Mouse (Mus musculus) gonadal fat pad, adult 2 months (tissue): ENCODE measurements around the gene Klhl12. TPM values are rescaled to one million over a fixed set of nuclear protein-coding genes. Genes with fewer than 3 reads are reported as not detected.
"Not testable (repeated sequence)": the region's sequence is repeated elsewhere in the genome, so short reads cannot be mapped to it uniquely, and the experiment has no call there.

Experiments
- DNase-seq: peaks from one replicate; pipeline ENCODE4 v3.0.0-alpha.2; 2012; ENCODE audit warnings: low read depth
- polyA plus RNA-seq: library from polyadenylated mRNA; depleted of rRNA; stranded (reverse); fragments of >200 nt; gene quantifications from 2 replicates; pipeline ENCODE4 v1.2.3, GENCODE M21; 2012; rRNA removed

Klhl12 gene
- polyA plus RNA-seq: 9.9 and 13.6 TPM in 2 replicates

- DNase-seq: no peak
Observed at GRCm38 (mm10) chr1:134454904-134455824, at the start of gene Klhl12. Gene Klhl12 (plus strand): TSS chr1:134455531.

DNA sequence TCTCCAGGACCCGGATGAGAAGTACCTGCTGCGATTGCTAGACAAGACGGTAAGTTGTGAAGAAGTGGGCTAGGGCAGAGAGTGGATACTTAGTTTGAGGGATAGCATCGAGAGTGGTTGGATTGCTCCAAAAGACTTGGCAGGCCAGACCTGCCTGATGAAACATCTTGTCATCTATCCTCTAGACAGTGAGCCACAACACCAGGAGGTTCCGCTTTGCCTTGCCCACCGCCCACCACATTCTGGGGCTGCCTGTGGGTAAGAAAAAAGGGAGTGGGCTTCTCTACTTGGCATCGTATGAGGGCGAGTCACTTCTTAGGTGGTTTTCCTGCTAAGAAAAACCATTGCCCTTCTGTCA lies 48.9 kb upstream of the Klhl12 start:
- no peak for DNase-seq

DNA sequence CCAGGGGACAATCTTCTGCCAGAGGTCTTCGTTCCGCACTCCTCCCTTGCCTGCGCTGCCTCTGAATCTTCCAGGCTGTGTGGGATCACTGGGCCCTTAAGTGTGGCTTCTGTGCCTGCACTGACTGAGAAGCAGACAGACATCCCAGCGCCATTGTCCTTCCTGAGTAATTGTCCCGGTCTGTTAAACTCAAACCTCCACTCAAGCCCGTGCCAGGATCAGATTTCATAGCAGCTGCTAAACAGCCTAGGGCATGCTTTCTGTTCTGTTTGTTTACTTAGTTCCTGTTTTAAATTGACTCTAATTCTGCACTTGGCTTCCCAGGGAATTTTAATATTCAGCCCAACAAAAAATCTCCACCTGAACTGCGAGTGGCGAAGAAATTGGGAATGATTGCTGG lies 47.3 kb upstream of the Klhl12 start:
- DNase-seq: no peak

DNA sequence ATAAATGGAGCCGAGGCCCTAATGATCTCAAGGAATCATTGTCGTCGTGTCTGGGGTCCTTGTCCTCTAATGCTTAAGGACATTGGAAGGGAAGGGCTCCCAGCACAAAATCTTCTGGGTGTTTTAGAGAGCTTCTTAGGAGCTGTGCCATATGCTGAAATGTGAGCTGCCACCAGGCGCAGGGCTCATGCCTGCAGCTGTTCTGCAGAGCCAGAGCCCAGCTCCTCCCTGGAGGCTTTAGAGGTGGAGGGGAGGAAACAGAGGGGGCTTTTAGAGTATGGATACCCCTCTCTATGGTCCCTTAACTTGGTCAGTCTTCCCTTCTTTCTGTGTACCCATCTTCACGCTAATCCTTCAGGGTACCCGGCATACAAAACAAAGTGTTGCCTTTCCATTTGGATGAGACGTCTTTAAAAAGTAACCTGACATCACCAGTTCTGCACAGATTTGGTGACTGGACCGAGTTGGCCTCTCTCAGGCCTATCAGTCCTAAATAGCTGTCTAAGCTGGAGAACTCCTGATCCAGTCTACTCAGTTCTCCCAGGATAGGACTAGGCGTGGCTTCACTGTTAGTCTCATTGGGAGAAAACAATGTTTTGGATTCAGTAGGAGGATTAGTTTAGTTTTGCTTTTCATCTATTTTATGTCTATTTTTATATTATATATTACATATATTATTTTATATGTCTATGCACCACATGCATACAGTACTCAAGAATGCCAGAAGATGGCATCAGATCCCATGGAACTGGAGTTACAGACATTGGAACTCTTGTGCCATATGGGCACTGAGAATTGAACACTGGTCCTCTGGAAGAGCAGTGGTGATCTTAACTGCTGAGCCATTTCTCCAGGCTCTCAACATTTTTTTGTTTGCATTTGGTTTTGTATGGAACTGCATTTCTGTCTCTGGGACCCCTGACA lies 43.4 kb upstream of the Klhl12 start:
- no peak for DNase-seq

GRCm38 (mm10) chr1:134414038-134414437 lies 41.3 kb upstream of the Klhl12 start:
- DNase-seq: no peak

GRCm38 (mm10) chr1:134414501-134415167 lies 40.7 kb upstream of the Klhl12 start:
- no peak for DNase-seq

GRCm38 (mm10) chr1:134415168-134415831 lies 40.0 kb upstream of the Klhl12 start, which contains the start of gene Adipor1:
Gene Adipor1 (plus strand): TSS chr1:134415378.
- DNase-seq: no peak

DNA sequence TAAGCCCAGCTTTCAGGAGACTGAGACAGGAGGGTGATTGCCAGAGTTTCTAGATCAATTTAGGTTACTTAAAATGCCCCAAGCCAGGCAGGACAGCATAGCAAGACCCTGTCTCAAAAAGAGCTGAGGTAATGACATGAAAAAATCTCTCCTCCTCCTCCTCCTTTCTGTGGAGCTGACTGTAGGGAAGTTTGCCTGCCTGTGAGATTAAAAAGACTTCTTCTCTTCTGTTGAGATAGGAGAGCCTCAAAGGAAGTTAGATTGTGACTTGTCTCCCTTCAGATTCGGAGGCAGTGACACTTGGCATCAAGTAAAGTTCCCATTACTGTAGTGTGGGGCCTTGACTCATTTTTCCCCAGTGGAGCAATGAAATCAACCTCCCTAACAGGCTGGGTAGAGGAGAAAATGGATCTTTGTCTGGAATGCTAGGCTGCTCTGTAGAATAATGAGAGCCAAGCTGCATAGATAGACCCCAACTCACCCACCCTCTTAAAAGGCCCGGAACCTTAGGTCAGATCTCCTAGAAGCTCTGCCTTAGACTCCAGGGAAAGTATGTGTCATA lies 36.8 kb upstream of the Klhl12 start:
- no peak for DNase-seq

- DNase-seq: no peak
Observed at GRCm38 (mm10) chr1:134419176-134419575, 36.2 kb upstream of the Klhl12 start.

- DNase-seq: no peak
Observed at GRCm38 (mm10) chr1:134419751-134420458, 35.4 kb upstream of the Klhl12 start.

- DNase-seq: no peak
Observed at GRCm38 (mm10) chr1:134423911-134424310, 31.4 kb upstream of the Klhl12 start.

GRCm38 (mm10) chr1:134426289-134426688 lies 29.0 kb upstream of the Klhl12 start:
- no peak for DNase-seq

GRCm38 (mm10) chr1:134433002-134433401 lies 22.3 kb upstream of the Klhl12 start:
- DNase-seq: no peak

GRCm38 (mm10) chr1:134433473-134433872 lies 21.9 kb upstream of the Klhl12 start:
- DNase-seq: no peak

DNA sequence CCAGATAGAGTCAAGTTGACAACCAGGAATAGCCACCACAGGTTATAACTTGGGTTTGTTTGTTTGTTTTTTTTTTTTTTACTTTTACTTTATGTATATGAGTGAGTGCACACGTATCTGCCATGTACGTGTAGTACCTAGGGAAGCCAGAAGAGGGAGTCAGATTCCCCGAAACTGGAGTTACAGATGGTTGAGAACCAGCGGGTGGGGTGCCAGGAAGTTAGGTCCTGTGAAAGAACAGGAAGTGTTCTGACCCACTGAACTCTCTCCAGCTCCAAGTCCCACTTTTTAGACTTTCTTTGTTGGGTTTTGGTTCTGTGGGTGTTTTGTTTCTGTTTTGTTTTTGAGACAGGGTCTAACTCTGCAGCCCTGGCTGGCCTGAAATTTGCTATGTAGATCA lies 19.9 kb upstream of the Klhl12 start:
- no peak for DNase-seq

DNA sequence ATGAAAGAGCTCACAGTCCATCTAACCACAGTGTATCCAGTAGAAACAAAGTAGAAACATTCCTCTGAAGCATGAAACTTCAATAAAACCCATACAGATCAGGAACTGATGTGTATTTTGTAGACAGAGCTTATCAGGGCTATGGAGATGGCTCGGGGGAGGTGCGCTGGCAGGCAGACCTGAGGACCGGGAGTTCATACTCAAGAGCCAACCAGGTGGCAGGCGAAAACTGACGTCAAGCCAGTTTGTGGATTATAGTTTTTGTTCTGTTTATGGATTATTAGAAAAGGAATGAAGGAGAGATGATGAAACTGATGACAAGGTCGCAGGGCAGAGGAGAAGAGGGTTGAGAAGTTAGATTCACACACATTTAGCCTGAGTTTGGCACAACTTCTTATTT lies 14.9 kb upstream of the Klhl12 start:
- no peak for DNase-seq

DNA sequence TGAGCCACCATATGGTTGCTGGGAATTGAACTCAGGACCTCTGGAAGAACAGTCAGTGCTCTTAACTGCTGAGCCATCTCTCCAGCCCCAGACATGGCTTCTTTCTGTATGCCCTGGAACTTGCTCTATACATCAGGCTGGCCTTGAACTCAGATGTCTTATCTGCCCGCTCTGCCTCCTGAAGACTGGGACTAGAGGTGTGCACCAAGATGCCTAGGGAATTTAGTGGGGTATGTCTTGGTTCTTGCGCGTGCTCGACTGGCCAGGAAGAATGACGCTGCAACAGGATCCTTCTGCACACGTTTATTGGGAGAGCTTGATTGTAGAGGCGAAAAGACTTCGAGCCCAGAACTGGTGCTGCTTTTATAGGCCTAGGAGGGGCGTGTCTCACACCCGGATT lies 13.6 kb upstream of the Klhl12 start:
- DNase-seq: not testable (repeated sequence)

- DNase-seq: no peak
Observed at GRCm38 (mm10) chr1:134442394-134442793, 12.9 kb upstream of the Klhl12 start.

DNA sequence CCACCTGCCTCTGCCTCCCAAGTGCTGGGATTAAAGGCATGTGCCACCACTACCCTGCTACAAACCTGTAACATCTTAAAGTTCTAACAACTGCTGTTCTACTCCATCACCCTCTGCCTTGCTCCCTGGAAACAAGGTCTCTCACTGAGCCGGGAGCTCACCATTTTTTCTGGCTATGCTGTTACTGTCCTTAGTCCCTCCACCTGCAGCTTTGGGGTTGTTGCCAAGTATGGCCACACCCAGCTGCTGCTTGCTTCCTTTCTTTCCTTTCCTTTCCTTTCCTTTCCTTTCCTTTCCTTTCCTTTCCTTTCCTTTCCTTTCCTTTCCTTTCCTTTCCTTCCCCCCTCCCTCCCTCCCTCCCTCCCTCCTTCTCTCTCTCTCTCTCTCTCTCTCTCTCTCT lies 12.0 kb upstream of the Klhl12 start:
- not testable (repeated sequence) for DNase-seq

DNA sequence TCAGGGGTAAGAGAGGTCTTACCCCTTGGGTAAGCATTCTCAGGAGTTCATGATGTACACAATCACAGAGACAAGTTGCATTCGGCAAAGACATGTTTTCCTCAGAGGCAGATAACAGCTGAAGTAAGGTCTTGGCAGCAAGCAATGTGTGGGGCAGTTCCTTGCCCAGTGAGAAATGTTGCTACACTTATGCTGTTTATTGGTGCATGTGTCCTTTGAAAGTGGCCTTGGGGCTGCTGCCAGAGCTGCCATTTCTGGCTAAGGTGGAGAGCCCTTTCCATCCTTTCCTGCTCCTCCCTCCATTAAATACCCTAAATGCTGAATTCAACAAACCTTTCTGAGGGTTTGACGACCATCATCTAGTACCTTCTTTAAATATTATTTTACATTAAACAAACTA lies 9.9 kb upstream of the Klhl12 start:
- no peak for DNase-seq
